Mouse (Mus musculus) liver, postnatal 0 days (tissue): Measurements from ENCODE around the gene Olfr558. TPM values are rescaled to one million over a fixed set of nuclear protein-coding genes. Genes with fewer than 3 reads are reported as not detected.

Experiments used
- ATAC-seq: fragments of 200-750 bp; cut with Nextera tagmentation; 2 replicates; pipeline ENCODE4 v1.8.0; 2017; ENCODE audit warnings: mild to moderate bottlenecking, moderate library complexity
- DNase-seq: peaks from one replicate; pipeline ENCODE4 v3.0.0-alpha.2; 2016
- H3K27ac ChIP-seq: fragments of 300-500 bp; sonication (generic); 2 replicates; pipeline ENCODE4 v1.5.1; 2014; ENCODE audit warnings: antibody characterized with exemption, moderate library complexity, mild to moderate bottlenecking, low read depth
- H3K27me3 ChIP-seq: fragments of 300-500 bp; sonication (generic); 2 replicates; pipeline ENCODE4 v1.6.1; 2014; ENCODE audit warnings: low read length, control low read depth, mixed read lengths; ENCODE audit not compliant: insufficient read depth
- H3K36me3 ChIP-seq: fragments of 300-500 bp; sonication (generic); replicated peaks from 2 replicates; pipeline ENCODE4 v1.6.1; 2014; ENCODE audit warnings: mild to moderate bottlenecking, control low read depth, low read length, moderate library complexity, mixed read lengths; ENCODE audit not compliant: insufficient read depth
- H3K4me1 ChIP-seq: fragments of 300-500 bp; sonication (generic); 2 replicates; pipeline ENCODE4 v1.6.1; 2014; ENCODE audit warnings: antibody characterized with exemption, mild to moderate bottlenecking, control low read depth; ENCODE audit not compliant: insufficient read depth
- H3K4me2 ChIP-seq: fragments of 300-500 bp; sonication (generic); 2 replicates; pipeline ENCODE4 v1.6.1; 2014; ENCODE audit warnings: low read depth, mild to moderate bottlenecking, low read length, moderate library complexity, mixed read lengths
- H3K4me3 ChIP-seq: fragments of 300-500 bp; sonication (generic); 2 replicates; pipeline ENCODE4 v1.5.1; 2014; ENCODE audit warnings: low read depth, low read length
- H3K9ac ChIP-seq: fragments of 300-500 bp; sonication (generic); replicated peaks from 2 replicates; pipeline ENCODE4 v1.6.1; 2014; ENCODE audit warnings: mild to moderate bottlenecking, moderate library complexity
- H3K9me3 ChIP-seq: fragments of 300-500 bp; sonication (generic); 2 replicates; pipeline ENCODE4 v1.6.1; 2016; ENCODE audit warnings: mild to moderate bottlenecking, control low read depth, low read length, mixed read lengths
- CTCF ChIP-seq: sonication (generic); IDR thresholded peaks from 2 replicates; pipeline ENCODE4 v1.5.1; 2016; ENCODE audit warnings: antibody characterized with exemption, low read depth
- EP300 ChIP-seq: IDR thresholded peaks from 2 replicates; pipeline ENCODE4 v1.6.1; 2016; ENCODE audit warnings: antibody characterized with exemption, low read depth, mild to moderate bottlenecking
- WGBS: fragments of 180-500 bp; shearing (Covaris S2); extraction: QIAGEN DNeasy Blood & Tissue Kit; methylation state at CpG from one replicate; pipeline ENCODE4 v1.1.7; 2014; ENCODE audit not compliant: insufficient replicate concordance; 5-methylcytosine and 5-hydroxymethylcytosine counted together
- polyA plus RNA-seq: library from polyadenylated mRNA; unstranded; fragments of >200 nt; fragmentation: Nextera tagmentation; extraction: Ambion mirVana; gene quantifications from 2 replicates; pipeline ENCODE4 v1.2.1, GENCODE M21; 2015

Gene Olfr558
- polyA plus RNA-seq, 1 experiment from 2014 or later = 0.04 TPM

- Histone ChIP-seq H3K9ac (peak within 1 kb of the TSS; percentile 57), H3K27me3 (no peaks in the 10 kb centered on the region), H3K4me3 (peak within 1 kb of the TSS; percentile 57), H3K27ac (0 out of 2 replicates have a peak within 1 kb of the TSS, but pooled peaks have one; percentile 11), H3K4me2 (peak within 1 kb of the TSS; percentile 84), H3K9me3 (peaks cover 2% of the 10 kb centered on the region; the same call in 1 of the 2 replicates), H3K4me1 (no peaks in the 10 kb centered on the region), H3K36me3 (no peaks in the 10 kb centered on the region)
- 1% methylated on average over 33 of the region's 40 CpGs for WGBS
- TF ChIP-seq CTCF (no peak), EP300 (no peak)
- ATAC-seq (peak; percentile 99), DNase-seq (peak; percentile 85)
Observed at GRCm38 (mm10) chr7:102686944-102687501, 15.0 kb upstream of the Olfr558 start, which contains the start of gene Trim68. Gene Trim68, minus strand, starts transcription at chr7:102687327.

DNA sequence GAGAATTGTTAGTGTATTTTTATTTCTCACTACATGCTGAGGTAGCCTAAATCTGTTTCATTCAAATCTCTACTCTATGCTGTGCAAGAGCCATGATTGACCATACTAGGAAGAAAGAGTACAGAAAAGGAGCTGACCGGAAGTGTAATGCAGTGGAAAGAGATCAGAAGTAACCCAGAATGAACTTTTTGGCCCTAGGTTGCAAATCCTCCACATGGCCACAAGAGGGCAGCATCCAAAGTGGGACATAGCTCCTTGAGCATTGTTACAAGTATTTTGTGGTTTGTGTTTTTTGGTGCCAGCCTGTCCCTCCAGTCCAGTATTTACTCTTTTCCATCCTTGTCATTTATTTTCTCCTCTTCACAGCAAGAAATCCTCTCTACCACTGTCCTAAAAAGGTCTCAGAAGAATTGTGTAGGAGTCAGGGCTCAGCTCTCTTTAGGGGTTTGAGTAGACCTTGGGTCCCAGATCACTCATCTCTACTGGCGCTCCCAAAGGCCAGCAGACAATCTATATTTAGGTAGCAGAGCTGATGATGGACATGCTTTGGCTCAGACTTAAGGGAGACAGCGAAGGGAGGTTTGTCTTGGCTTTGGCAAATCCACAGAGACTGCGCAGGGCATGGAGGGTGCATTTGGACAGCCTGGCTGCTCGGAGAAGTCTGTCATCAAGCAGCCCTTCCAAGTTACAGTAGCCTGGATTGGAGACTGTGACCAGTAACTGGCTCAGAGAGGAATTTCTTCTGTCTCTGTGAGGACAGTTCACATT, 6.5 kb upstream of the Olfr558 start, which contains the start of gene Olfr557:
Olfr557 (plus strand) TSS at position 553 of the 768 bp plus-strand sequence.
- H3K4me2 ChIP-seq = no peak within 1 kb of the TSS
- TF ChIP-seq CTCF (peak; percentile 82), EP300 (no peak)
- H3K9ac ChIP-seq = no peak within 1 kb of the TSS
- DNase-seq = peak; percentile 36
- peaks cover 2% of the 10 kb centered on the region; the same call in 1 of the 2 replicates for H3K9me3 ChIP-seq
- no peaks in the 10 kb centered on the region for H3K36me3 ChIP-seq
- H3K27me3 ChIP-seq = no peaks in the 10 kb centered on the region
- WGBS = 65% methylated on average over 5 of the region's 5 CpGs
- H3K4me3 ChIP-seq = no peak within 1 kb of the TSS
- no peak for ATAC-seq
- no peaks in the 10 kb centered on the region for H3K4me1 ChIP-seq
- no peak within 1 kb of the TSS for H3K27ac ChIP-seq

GRCm38 (mm10) chr7:102698461-102698860, 3.6 kb upstream of the Olfr558 start:
- no peaks in the 10 kb centered on the region for H3K4me1 ChIP-seq
- no peak overlapping the region for H3K4me2 ChIP-seq
- H3K9me3 ChIP-seq = no peaks in the 10 kb centered on the region
- H3K4me3 ChIP-seq = no peak overlapping the region
- DNase-seq = no peak
- TF ChIP-seq CTCF (no peak), EP300 (no peak)
- no peak overlapping the region for H3K9ac ChIP-seq
- H3K27ac ChIP-seq = no peak overlapping the region
- no peaks in the 10 kb centered on the region for H3K36me3 ChIP-seq
- no peaks in the 10 kb centered on the region for H3K27me3 ChIP-seq
- ATAC-seq = no peak
- 85% methylated on average over 7 of the region's 7 CpGs for WGBS

- Histone ChIP-seq H3K36me3 (no peaks in the 10 kb centered on the region), H3K27ac (no peak within 1 kb of the TSS), H3K4me3 (no peak within 1 kb of the TSS), H3K9ac (no peak within 1 kb of the TSS), H3K4me1 (no peaks in the 10 kb centered on the region), H3K4me2 (no peak within 1 kb of the TSS), H3K9me3 (no peaks in the 10 kb centered on the region), H3K27me3 (no peaks in the 10 kb centered on the region)
- DNase-seq = no peak
- no peak for TF ChIP-seq EP300
- WGBS = 22% methylated on average over 1 of the region's 1 CpGs
- no peak for ATAC-seq
Observed at GRCm38 (mm10) chr7:102718970-102719369, 17.0 kb downstream of the Olfr558 start, which contains the start of gene Olfr33. Gene Olfr33, minus strand, starts transcription at chr7:102719070.

DNA sequence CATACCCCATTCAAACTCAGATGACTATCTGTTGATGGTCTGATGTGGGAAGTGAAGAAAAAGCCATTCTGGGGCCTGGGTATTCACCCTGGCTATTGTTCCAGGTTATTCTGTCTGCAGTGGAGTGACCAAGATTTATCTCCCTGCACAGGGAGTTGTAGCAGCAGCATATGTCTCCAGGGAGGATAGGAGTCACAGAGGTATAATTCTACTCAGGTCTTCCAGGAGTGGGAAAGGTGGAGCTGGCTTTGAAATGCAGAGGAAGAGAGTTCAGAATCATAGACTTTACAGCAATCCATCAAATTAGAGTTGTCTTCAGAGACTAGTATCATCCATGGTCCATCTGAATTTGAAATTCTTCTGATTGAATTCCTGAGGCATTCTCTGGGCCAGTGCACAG, 25.4 kb downstream of the Olfr558 start, which contains the start of gene Olfr559:
Olfr559 (minus strand) TSS at position 101 of the 400 bp plus-strand sequence.
- TF ChIP-seq EP300 (no peak), CTCF (no peak)
- Histone ChIP-seq H3K4me3 (no peak within 1 kb of the TSS), H3K4me2 (no peak within 1 kb of the TSS), H3K4me1 (no peaks in the 10 kb centered on the region), H3K36me3 (no peaks in the 10 kb centered on the region), H3K27ac (no peak within 1 kb of the TSS), H3K27me3 (no peaks in the 10 kb centered on the region), H3K9ac (no peak within 1 kb of the TSS), H3K9me3 (no peaks in the 10 kb centered on the region)
- no peak for DNase-seq
- no peak for ATAC-seq

- H3K27me3 ChIP-seq = no peaks in the 10 kb centered on the region
- ATAC-seq = no peak
- 53% methylated on average over 1 of the region's 1 CpGs for WGBS
Observed at GRCm38 (mm10) chr7:102733793-102734192, 31.8 kb downstream of the Olfr558 start.

More at GRCm38 (mm10) chr7:102733793-102734192, 31.8 kb downstream of the Olfr558 start:
- TF ChIP-seq CTCF (no peak), EP300 (no peak)
- Histone ChIP-seq H3K4me3 (no peak overlapping the region), H3K36me3 (no peaks in the 10 kb centered on the region), H3K9me3 (no peaks in the 10 kb centered on the region), H3K4me2 (no peak overlapping the region), H3K4me1 (no peaks in the 10 kb centered on the region; the same call in 1 of the 2 replicates), H3K27ac (no peak overlapping the region), H3K9ac (no peak overlapping the region)
- no peak for DNase-seq
